Mouse (Mus musculus) heart, postnatal 25 days (tissue): ENCODE data around the gene Crb1. TPM values are rescaled to one million over a fixed set of nuclear protein-coding genes. Genes with fewer than 3 reads are reported as not detected.

Source experiments
- DNase-seq: peaks from one replicate; pipeline ENCODE4 v3.0.0; 2022; ENCODE audit warnings: low spot score
- intact Hi-C: fragments of 180-260 bp; cut with DNase I; formaldehyde crosslinking; loops from one replicate; pipeline ENCODE4 v1.15.1; 2025
- total RNA-seq, 2 experiments: library from RNA; stranded (reverse); gene quantifications; 2 replicates each; pipeline ENCODE4 v1.2.3; 2021

Crb1 gene
- total RNA-seq, 2 experiments from 2014 or later: 0.25 to 0.52 TPM

GRCm38 (mm10) chr1:139153006-139153405, 223.9 kb downstream of the Crb1 start:
- intact Hi-C loops: no loop called here

More at GRCm38 (mm10) chr1:139153006-139153405, 223.9 kb downstream of the Crb1 start:
- no peak for DNase-seq

Other genes starting within 250 kb of the Crb1 start
- 10 to 100 TPM; 21.5 to 23.1 TPM for gene Zbtb41, start 45.2 kb upstream of the Crb1 start, total RNA-seq
- 1 to 10 TPM in 1 of 2 experiments, under 1 TPM in 1; 0.98 to 1.0 TPM for gene Aspm, start 77.7 kb upstream of the Crb1 start, total RNA-seq
- not detected for gene F13b, start 124.6 kb upstream of the Crb1 start, total RNA-seq
- not detected for gene Cfhr1, start 183.2 kb upstream of the Crb1 start, total RNA-seq